Mouse (Mus musculus): ENCODE measurements at regions not wholly inside any gene's neighbourhood (a gene's known extent, or its start where the extent isn't known, plus 50 kb on each side); places are given as distances from the start of the nearest gene placed in this dataset.
"Not testable (repeated sequence)": the region's sequence is repeated elsewhere in the genome, so short reads cannot be mapped to it uniquely, and the experiment has no call there.

GRCm38 (mm10) chrX:166809165-166809564, 223.6 kb upstream of the Egfl6 start:
- no peak overlapping the region for H3K9ac ChIP-seq (ENCODE audit: low read depth, low read length)
- no peaks in the 10 kb centered on the region for H3K27me3 ChIP-seq (ENCODE audit: control insufficient read depth, insufficient read depth, low read length)
- H3K4me1 ChIP-seq (ENCODE audit: control insufficient read depth, insufficient read depth, low read length), result no peaks in the 10 kb centered on the region
- WGBS, result 75% methylated on average over 3 of the region's 3 CpGs
- no peaks in the 10 kb centered on the region for H3K9me3 ChIP-seq (ENCODE audit: control insufficient read depth, low read length)
- no peak overlapping the region for H3K27ac ChIP-seq (ENCODE audit: low read depth, low read length)
- H3K4me3 ChIP-seq (ENCODE audit: low read length), result no peak overlapping the region
- H3K36me3 ChIP-seq (ENCODE audit: control insufficient read depth, insufficient read depth, low read length), result no peaks in the 10 kb centered on the region
- no peak overlapping the region for H3K4me2 ChIP-seq (replicated peaks; ENCODE audit: low read depth, low read length)
- no peak for ATAC-seq (ENCODE audit: low FRiP score, low TSS enrichment)

- Histone ChIP-seq H3K9ac (ENCODE audit: low read depth, low read length) (no peak overlapping the region), H3K4me2 (replicated peaks; ENCODE audit: low read depth, low read length) (no peak overlapping the region), H3K27ac (ENCODE audit: low read depth, low read length) (no peak overlapping the region), H3K4me1 (ENCODE audit: control insufficient read depth, insufficient read depth, low read length) (no peaks in the 10 kb centered on the region), H3K4me3 (ENCODE audit: low read length) (no peak overlapping the region), H3K27me3 (ENCODE audit: control insufficient read depth, insufficient read depth, low read length) (no peaks in the 10 kb centered on the region), H3K36me3 (ENCODE audit: control insufficient read depth, insufficient read depth, low read length) (no peaks in the 10 kb centered on the region), H3K9me3 (ENCODE audit: control insufficient read depth, low read length) (no peaks in the 10 kb centered on the region)
- WGBS, result 83% methylated on average over 5 of the region's 5 CpGs
- no peak for ATAC-seq (ENCODE audit: low FRiP score, low TSS enrichment)
These were observed 222.7 kb upstream of the Egfl6 start for GRCm38 (mm10) chrX:166808207-166808606.

GRCm38 (mm10) chrX:166805957-166806356, 220.4 kb upstream of the Egfl6 start:
- no peaks in the 10 kb centered on the region for H3K9me3 ChIP-seq (ENCODE audit: control insufficient read depth, low read length)
- H3K4me3 ChIP-seq (ENCODE audit: low read length), result no peak overlapping the region
- 86% methylated on average over 1 of the region's 1 CpGs for WGBS
- H3K36me3 ChIP-seq (ENCODE audit: control insufficient read depth, insufficient read depth, low read length), result no peaks in the 10 kb centered on the region
- no peak for ATAC-seq (ENCODE audit: low FRiP score, low TSS enrichment)
- H3K27me3 ChIP-seq (ENCODE audit: control insufficient read depth, insufficient read depth, low read length), result no peaks in the 10 kb centered on the region
- H3K4me2 ChIP-seq (replicated peaks; ENCODE audit: low read depth, low read length), result no peak overlapping the region
- H3K4me1 ChIP-seq (ENCODE audit: control insufficient read depth, insufficient read depth, low read length), result no peaks in the 10 kb centered on the region
- H3K9ac ChIP-seq (ENCODE audit: low read depth, low read length), result no peak overlapping the region
- no peak overlapping the region for H3K27ac ChIP-seq (ENCODE audit: low read depth, low read length)

GRCm38 (mm10) chrX:166805480-166805879, 220.0 kb upstream of the Egfl6 start:
- WGBS, result 62% methylated on average over 4 of the region's 4 CpGs
- H3K27ac ChIP-seq (ENCODE audit: low read depth, low read length), result no peak overlapping the region

GRCm38 (mm10) chrX:166803246-166803645, 217.7 kb upstream of the Egfl6 start:
- H3K27ac ChIP-seq (ENCODE audit: low read depth, low read length), result no peak overlapping the region
- no peak overlapping the region for H3K4me3 ChIP-seq (ENCODE audit: low read length)
- no peak overlapping the region for H3K4me2 ChIP-seq (replicated peaks; ENCODE audit: low read depth, low read length)
- 65% methylated on average over 6 of the region's 6 CpGs for WGBS
- no peaks in the 10 kb centered on the region for H3K4me1 ChIP-seq (ENCODE audit: control insufficient read depth, insufficient read depth, low read length)
- ATAC-seq (ENCODE audit: low FRiP score, low TSS enrichment), result no peak
- H3K27me3 ChIP-seq (ENCODE audit: control insufficient read depth, insufficient read depth, low read length), result no peaks in the 10 kb centered on the region
- no peaks in the 10 kb centered on the region for H3K36me3 ChIP-seq (ENCODE audit: control insufficient read depth, insufficient read depth, low read length)
- H3K9ac ChIP-seq (ENCODE audit: low read depth, low read length), result no peak overlapping the region
- no peaks in the 10 kb centered on the region for H3K9me3 ChIP-seq (ENCODE audit: control insufficient read depth, low read length)

More at GRCm38 (mm10) chrX:166805480-166805879, 220.0 kb upstream of the Egfl6 start:
- ATAC-seq (ENCODE audit: low FRiP score, low TSS enrichment), result no peak
- H3K4me3 ChIP-seq (ENCODE audit: low read length), result no peak overlapping the region
- H3K9ac ChIP-seq (ENCODE audit: low read depth, low read length), result no peak overlapping the region
- no peaks in the 10 kb centered on the region for H3K9me3 ChIP-seq (ENCODE audit: control insufficient read depth, low read length)
- H3K27me3 ChIP-seq (ENCODE audit: control insufficient read depth, insufficient read depth, low read length), result no peaks in the 10 kb centered on the region
- no peaks in the 10 kb centered on the region for H3K36me3 ChIP-seq (ENCODE audit: control insufficient read depth, insufficient read depth, low read length)
- no peak overlapping the region for H3K4me2 ChIP-seq (replicated peaks; ENCODE audit: low read depth, low read length)
- no peaks in the 10 kb centered on the region for H3K4me1 ChIP-seq (ENCODE audit: control insufficient read depth, insufficient read depth, low read length)

- Histone ChIP-seq H3K36me3 (ENCODE audit: control insufficient read depth, insufficient read depth, low read length) (no peaks in the 10 kb centered on the region), H3K9me3 (ENCODE audit: control insufficient read depth, low read length) (no peaks in the 10 kb centered on the region), H3K4me2 (replicated peaks; ENCODE audit: low read depth, low read length) (no peak overlapping the region), H3K9ac (ENCODE audit: low read depth, low read length) (no peak overlapping the region), H3K27me3 (ENCODE audit: control insufficient read depth, insufficient read depth, low read length) (no peaks in the 10 kb centered on the region), H3K4me3 (ENCODE audit: low read length) (no peak overlapping the region), H3K4me1 (ENCODE audit: control insufficient read depth, insufficient read depth, low read length) (no peaks in the 10 kb centered on the region), H3K27ac (ENCODE audit: low read depth, low read length) (no peak overlapping the region)
- 88% methylated on average over 2 of the region's 2 CpGs for WGBS
- no peak for ATAC-seq (ENCODE audit: low FRiP score, low TSS enrichment)
These were observed 215.5 kb upstream of the Egfl6 start for GRCm38 (mm10) chrX:166801017-166801416.

- 66% methylated on average over 2 of the region's 2 CpGs for WGBS
- H3K36me3 ChIP-seq (ENCODE audit: control insufficient read depth, insufficient read depth, low read length), result no peaks in the 10 kb centered on the region
These were observed 210.1 kb upstream of the Egfl6 start for GRCm38 (mm10) chrX:166795651-166796050.

GRCm38 (mm10) chrX:166789031-166789430, 203.5 kb upstream of the Egfl6 start:
- Histone ChIP-seq H3K36me3 (ENCODE audit: control insufficient read depth, insufficient read depth, low read length) (no peaks in the 10 kb centered on the region), H3K9ac (ENCODE audit: low read depth, low read length) (no peak overlapping the region), H3K4me2 (replicated peaks; ENCODE audit: low read depth, low read length) (no peak overlapping the region), H3K4me3 (ENCODE audit: low read length) (no peak overlapping the region), H3K9me3 (ENCODE audit: control insufficient read depth, low read length) (no peaks in the 10 kb centered on the region), H3K27ac (ENCODE audit: low read depth, low read length) (no peak overlapping the region), H3K4me1 (ENCODE audit: control insufficient read depth, insufficient read depth, low read length) (no peaks in the 10 kb centered on the region), H3K27me3 (ENCODE audit: control insufficient read depth, insufficient read depth, low read length) (no peaks in the 10 kb centered on the region)
- no peak for ATAC-seq (ENCODE audit: low FRiP score, low TSS enrichment)
- WGBS, result 72% methylated on average over 3 of the region's 3 CpGs

More at GRCm38 (mm10) chrX:166795651-166796050, 210.1 kb upstream of the Egfl6 start:
- no peak for ATAC-seq (ENCODE audit: low FRiP score, low TSS enrichment)
- H3K27me3 ChIP-seq (ENCODE audit: control insufficient read depth, insufficient read depth, low read length), result no peaks in the 10 kb centered on the region
- H3K9me3 ChIP-seq (ENCODE audit: control insufficient read depth, low read length), result no peaks in the 10 kb centered on the region
- no peak overlapping the region for H3K27ac ChIP-seq (ENCODE audit: low read depth, low read length)
- H3K9ac ChIP-seq (ENCODE audit: low read depth, low read length), result no peak overlapping the region
- H3K4me1 ChIP-seq (ENCODE audit: control insufficient read depth, insufficient read depth, low read length), result no peaks in the 10 kb centered on the region
- H3K4me3 ChIP-seq (ENCODE audit: low read length), result no peak overlapping the region
- no peak overlapping the region for H3K4me2 ChIP-seq (replicated peaks; ENCODE audit: low read depth, low read length)

GRCm38 (mm10) chrX:166787137-166787536, 201.6 kb upstream of the Egfl6 start:
- not testable (repeated sequence) for H3K4me2 ChIP-seq (replicated peaks; ENCODE audit: low read depth, low read length); H3K4me3 ChIP-seq (ENCODE audit: low read length); H3K36me3 ChIP-seq (ENCODE audit: control insufficient read depth, insufficient read depth, low read length); ATAC-seq (ENCODE audit: low FRiP score, low TSS enrichment); H3K27ac ChIP-seq (ENCODE audit: low read depth, low read length); H3K9me3 ChIP-seq (ENCODE audit: control insufficient read depth, low read length); H3K4me1 ChIP-seq (ENCODE audit: control insufficient read depth, insufficient read depth, low read length); H3K9ac ChIP-seq (ENCODE audit: low read depth, low read length); H3K27me3 ChIP-seq (ENCODE audit: control insufficient read depth, insufficient read depth, low read length)
- WGBS, result 88% methylated on average over 1 of the region's 1 CpGs

GRCm38 (mm10) chrX:166785615-166786014, 200.1 kb upstream of the Egfl6 start:
- no peak for ATAC-seq (ENCODE audit: low FRiP score, low TSS enrichment)
- Histone ChIP-seq H3K9me3 (ENCODE audit: control insufficient read depth, low read length) (no peaks in the 10 kb centered on the region), H3K4me1 (ENCODE audit: control insufficient read depth, insufficient read depth, low read length) (no peaks in the 10 kb centered on the region), H3K27ac (ENCODE audit: low read depth, low read length) (no peak overlapping the region), H3K36me3 (ENCODE audit: control insufficient read depth, insufficient read depth, low read length) (no peaks in the 10 kb centered on the region), H3K9ac (ENCODE audit: low read depth, low read length) (no peak overlapping the region), H3K4me3 (ENCODE audit: low read length) (no peak overlapping the region), H3K4me2 (replicated peaks; ENCODE audit: low read depth, low read length) (no peak overlapping the region), H3K27me3 (ENCODE audit: control insufficient read depth, insufficient read depth, low read length) (no peaks in the 10 kb centered on the region)
- WGBS, result 81% methylated on average over 3 of the region's 3 CpGs

All from kidney, embryonic 14.5 days (tissue).